Mouse (Mus musculus) hindbrain, embryonic 10.5 days (tissue): ENCODE results near the gene Mpp6. TPM values are rescaled to one million over a fixed set of nuclear protein-coding genes. Genes with fewer than 3 reads are reported as not detected.

Source experiments
- DNase-seq: peaks from one replicate; pipeline ENCODE4 v3.0.0-alpha.2; 2017; ENCODE audit warnings: low spot score
- H3K27ac ChIP-seq: fragments of 300-500 bp; sonication (generic); 2 replicates; pipeline ENCODE4 v1.5.1; 2016; ENCODE audit warnings: mild to moderate bottlenecking, moderate library complexity
- H3K27me3 ChIP-seq: fragments of 300-500 bp; sonication (generic); 2 replicates; pipeline ENCODE4 v1.6.1; 2016; ENCODE audit warnings: mild to moderate bottlenecking; ENCODE audit not compliant: poor library complexity, insufficient read depth, severe bottlenecking
- H3K36me3 ChIP-seq: fragments of 300-500 bp; sonication (generic); 2 replicates; pipeline ENCODE4 v1.6.1; 2016; ENCODE audit warnings: mild to moderate bottlenecking, moderate library complexity
- H3K4me1 ChIP-seq: fragments of 300-500 bp; sonication (generic); replicated peaks from 2 replicates; pipeline ENCODE4 v1.6.1; 2016; ENCODE audit warnings: mild to moderate bottlenecking
- H3K4me3 ChIP-seq: fragments of 300-500 bp; sonication (generic); 2 replicates; pipeline ENCODE4 v1.5.1; 2016; ENCODE audit warnings: mild to moderate bottlenecking, moderate library complexity
- H3K9me3 ChIP-seq: fragments of 300-500 bp; sonication (generic); 2 replicates; pipeline ENCODE4 v1.6.1; 2016; ENCODE audit warnings: mild to moderate bottlenecking, moderate library complexity
- WGBS: fragments of 180-500 bp; shearing (Covaris S2); methylation state at CpG from one replicate; pipeline ENCODE4 v1.1.7; 2016; 5-methylcytosine and 5-hydroxymethylcytosine counted together
- polyA plus RNA-seq: library from polyadenylated mRNA; unstranded; fragments of >200 nt; fragmentation: Nextera tagmentation; extraction: Ambion mirVana; gene quantifications from 2 replicates; pipeline ENCODE4 v1.2.1, GENCODE M21; 2016

Mpp6 gene
- polyA plus RNA-seq, 1 experiment from 2014 or later, result 51.3 TPM

- Histone ChIP-seq H3K4me1 (no peaks in the 10 kb centered on the region), H3K9me3 (no peaks in the 10 kb centered on the region), H3K36me3 (no peaks in the 10 kb centered on the region), H3K27me3 (no peaks in the 10 kb centered on the region), H3K27ac (no peak overlapping the region), H3K4me3 (no peak overlapping the region)
- DNase-seq, result no peak
- WGBS, result 81% methylated on average over 4 of the region's 4 CpGs
These were observed 134.9 kb downstream of the Mpp6 start for GRCm38 (mm10) chr6:50244967-50245366.

DNA sequence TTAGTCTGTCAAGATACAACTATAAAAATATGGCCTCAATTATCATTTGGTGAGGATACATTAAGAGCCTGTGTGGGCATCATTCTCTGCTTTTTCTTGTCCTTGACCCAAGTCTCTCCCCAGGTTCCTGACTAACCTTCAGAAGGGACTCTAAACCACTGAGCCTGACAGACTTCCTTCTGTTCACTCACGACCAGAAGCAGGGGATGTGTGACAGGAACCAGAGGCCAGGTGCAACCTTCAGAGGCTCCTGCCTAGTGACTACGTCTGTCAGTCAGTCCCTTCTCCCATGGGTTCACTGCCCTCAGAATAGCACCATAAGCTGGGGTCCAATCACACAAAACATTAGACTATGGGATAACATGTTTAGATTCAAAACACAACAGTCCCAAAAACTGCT is 137.3 kb downstream of the Mpp6 start:
- H3K27me3 ChIP-seq, result no peaks in the 10 kb centered on the region
- H3K27ac ChIP-seq, result no peak overlapping the region
- WGBS, result 74% methylated on average over 2 of the region's 2 CpGs
- H3K4me3 ChIP-seq, result no peak overlapping the region
- no peaks in the 10 kb centered on the region for H3K4me1 ChIP-seq
- no peaks in the 10 kb centered on the region for H3K9me3 ChIP-seq
- H3K36me3 ChIP-seq, result no peaks in the 10 kb centered on the region
- DNase-seq, result no peak

DNA sequence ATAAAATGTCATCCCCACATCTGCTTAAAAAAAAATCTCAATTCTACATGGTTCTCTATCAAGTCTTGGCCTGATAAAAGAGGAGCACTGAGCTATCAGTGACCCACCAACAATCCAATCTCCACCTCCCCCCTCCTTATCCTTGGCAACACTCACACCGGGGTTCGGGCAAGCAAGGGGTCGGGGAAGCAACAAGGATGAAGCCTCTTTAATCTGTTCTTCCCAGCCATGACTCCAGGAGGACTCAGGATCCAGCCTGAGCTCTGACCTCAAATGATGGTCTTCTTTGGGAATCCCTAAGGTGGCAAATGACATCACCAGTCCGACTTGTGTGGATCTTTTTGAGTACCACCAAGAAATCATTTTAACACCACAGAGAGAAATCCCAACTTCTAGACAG is 137.8 kb downstream of the Mpp6 start:
- Histone ChIP-seq H3K4me3 (no peak overlapping the region), H3K27ac (no peak overlapping the region), H3K4me1 (no peaks in the 10 kb centered on the region), H3K9me3 (no peaks in the 10 kb centered on the region), H3K27me3 (no peaks in the 10 kb centered on the region), H3K36me3 (no peaks in the 10 kb centered on the region)
- WGBS, result 89% methylated on average over 4 of the region's 4 CpGs
- no peak for DNase-seq

Other genes starting within 250 kb of the Mpp6 start
- gene Gsdme, start 153.6 kb downstream of the Mpp6 start, polyA plus RNA-seq, result 41.7 and 47.0 TPM in 2 replicates